ENCODE assay signal across 11 mouse cellular contexts in the genomic region with DNA sequence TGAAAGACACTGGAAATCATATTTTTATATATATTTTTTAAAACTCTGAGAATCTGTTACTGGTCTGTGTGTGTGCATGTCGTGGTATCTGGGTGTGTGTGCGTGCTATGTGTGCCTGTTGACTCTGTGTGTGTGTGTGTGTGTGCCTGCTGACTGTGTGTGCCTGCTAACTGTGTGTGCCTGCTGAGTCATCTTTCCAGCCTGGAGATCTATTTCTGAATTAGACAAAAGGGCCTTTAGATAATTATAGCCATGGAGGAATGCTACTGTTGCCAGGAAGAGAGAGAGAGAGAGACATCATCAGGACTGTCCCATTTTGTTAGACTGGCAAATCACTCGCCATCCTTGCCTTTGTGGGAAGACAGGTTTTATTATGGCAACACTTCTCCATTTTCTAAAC.
DNase-seq lines count a peak whose midpoint lies in the region; ATAC-seq lines count a peak whose summit lies in the region.
"Had no signal": no experiment of that assay in that cellular context is flagged by ENCODE, and none has a peak within 500 bp of the region (broad histone marks: within the 10 kb centered on the region; RNA-seq: fewer than 3 reads in every experiment).

No protein-coding gene starts in this region.

- H3K4me2 ChIP-seq in heart, embryonic 12.5 days, result no peak overlapping the region
- H3K4me2 ChIP-seq: lung, embryonic 15.5 days had no signal

- H3K27ac ChIP-seq in heart, embryonic 12.5 days (ENCODE audit: poor library complexity, severe bottlenecking), result peak overlapping the region; percentile 46; the same call in 1 of the 2 replicates
- H3K27ac ChIP-seq: lung, embryonic 15.5 days had no signal

- H3K4me1 ChIP-seq in heart, embryonic 12.5 days (replicated peaks), result peaks cover 37% of the 10 kb centered on the region

- H3K9me3 ChIP-seq in heart, embryonic 12.5 days (replicated peaks), result 0 out of 2 replicates have a peak, but pooled peaks cover 3% of the 10 kb centered on the region
- H3K9me3 ChIP-seq: G1E; lung, embryonic 15.5 days had no signal

- H3K4me3 ChIP-seq in heart, embryonic 12.5 days, result no peak overlapping the region
- H3K4me3 ChIP-seq: lung, embryonic 15.5 days had no signal

- DNase-seq in heart, adult 11 months, result peak; percentile 93
- DNase-seq in heart, postnatal 4 days, result no peak
- peak; percentile 49 for DNase-seq in NIH3T3 (ENCODE audit: low read depth)
- DNase-seq in retina, embryonic 14.5 days (ENCODE audit: low spot score), result peak; percentile 26
- DNase-seq in T-cell, adult 2 months (ENCODE audit: low spot score), result no peak
- DNase-seq in spleen, postnatal 4 days (ENCODE audit: low spot score in 2 of 2), result no peak
- no peak for DNase-seq in adrenal gland, postnatal 4 days (ENCODE audit: low spot score in 2 of 2)
- DNase-seq: kidney, postnatal 10 days had no signal

- no peak overlapping the region for H3K9ac ChIP-seq in heart, embryonic 12.5 days
- H3K9ac ChIP-seq: lung, embryonic 15.5 days had no signal

- 55% methylated on average over 3 of the region's 3 CpGs for WGBS in heart, embryonic 12.5 days

- no peak for ATAC-seq in heart, embryonic 12.5 days (ENCODE audit: insufficient number of reproducible peaks, low FRiP score)

- no peaks in the 10 kb centered on the region for H3K27me3 ChIP-seq in heart, embryonic 12.5 days (replicated peaks)
- H3K27me3 ChIP-seq: lung, embryonic 15.5 days had no signal

- H3K36me3 ChIP-seq in heart, embryonic 12.5 days, result no peaks in the 10 kb centered on the region
- H3K36me3 ChIP-seq: G1E; lung, embryonic 15.5 days had no signal

Comparison
In these comparisons a context has a peak if more than half of its experiments do, and no peak if none do; other contexts are left out.
1. DNase-seq: peak in heart, adult 11 months (single experiment), NIH3T3 (single experiment) and retina, embryonic 14.5 days (single experiment); none in heart, postnatal 4 days (single experiment), T-cell, adult 2 months (single experiment), spleen, postnatal 4 days (0 of 2) and adrenal gland, postnatal 4 days (0 of 2).